Mouse (Mus musculus) neural tube, embryonic 12.5 days (tissue): ENCODE results near the gene Tbkbp1. TPM values are rescaled to one million over a fixed set of nuclear protein-coding genes. Genes with fewer than 3 reads are reported as not detected.
"Not testable (repeated sequence)": the region's sequence is repeated elsewhere in the genome, so short reads cannot be mapped to it uniquely, and the experiment has no call there.

Source experiments
- ATAC-seq: fragments of 200-750 bp; cut with Nextera tagmentation; 2 replicates; pipeline ENCODE4 v1.8.0; 2017; ENCODE audit warnings: low read depth, mild to moderate bottlenecking, moderate TSS enrichment, moderate library complexity; ENCODE audit not compliant: low FRiP score
- H3K27ac ChIP-seq: fragments of 300-500 bp; sonication (generic); 2 replicates; pipeline ENCODE4 v1.5.1; 2016
- H3K27me3 ChIP-seq: fragments of 300-500 bp; sonication (generic); replicated peaks from 2 replicates; pipeline ENCODE4 v1.6.1; 2016; ENCODE audit warnings: mild to moderate bottlenecking
- H3K36me3 ChIP-seq: fragments of 300-500 bp; sonication (generic); 2 replicates; pipeline ENCODE4 v1.6.1; 2016; ENCODE audit warnings: mild to moderate bottlenecking
- H3K4me1 ChIP-seq: fragments of 300-500 bp; sonication (generic); 2 replicates; pipeline ENCODE4 v1.6.1; 2016
- H3K4me2 ChIP-seq: fragments of 300-500 bp; sonication (generic); replicated peaks from 2 replicates; pipeline ENCODE4 v1.6.1; 2016; ENCODE audit warnings: mild to moderate bottlenecking
- H3K4me3 ChIP-seq: fragments of 300-500 bp; sonication (generic); 2 replicates; pipeline ENCODE4 v1.5.1; 2016
- H3K9ac ChIP-seq: fragments of 300-500 bp; sonication (generic); 2 replicates; pipeline ENCODE4 v1.6.1; 2016; ENCODE audit warnings: mild to moderate bottlenecking
- H3K9me3 ChIP-seq: fragments of 300-500 bp; sonication (generic); 2 replicates; pipeline ENCODE4 v1.6.1; 2016; ENCODE audit warnings: mild to moderate bottlenecking
- WGBS: fragments of 180-500 bp; shearing (Covaris S2); methylation state at CpG from one replicate; pipeline ENCODE4 v1.1.7; 2016; 5-methylcytosine and 5-hydroxymethylcytosine counted together
- polyA plus RNA-seq: library from polyadenylated mRNA; unstranded; fragments of >200 nt; fragmentation: Nextera tagmentation; extraction: Ambion mirVana; gene quantifications from 2 replicates; pipeline ENCODE4 v1.2.1, GENCODE M21; 2016

The Tbkbp1 gene
- 9.5 and 10.5 TPM in 2 replicates for polyA plus RNA-seq

DNA sequence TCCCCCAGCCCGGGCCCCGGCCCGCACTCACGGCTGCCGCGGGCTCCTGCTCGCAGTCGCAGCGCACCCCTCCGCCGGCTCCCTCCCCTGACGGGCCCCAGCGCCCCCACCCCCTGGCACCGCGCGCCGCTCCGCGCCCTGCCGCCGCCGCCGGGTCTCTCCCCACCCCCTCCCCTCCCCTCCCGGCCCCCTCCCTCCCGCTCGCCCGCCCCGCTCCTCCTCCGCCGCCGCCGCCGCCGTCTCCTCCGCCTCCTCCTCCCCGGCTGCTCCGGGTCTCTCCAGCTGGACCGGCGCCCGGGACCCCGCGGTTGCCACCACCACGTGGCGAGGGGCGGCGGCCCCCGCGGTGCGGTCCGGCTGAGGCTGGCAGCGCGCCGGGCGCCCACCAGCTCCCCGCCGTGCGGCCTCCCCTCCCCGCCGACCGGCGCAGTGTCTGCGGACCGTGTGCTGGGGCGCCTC, at the start of gene Tbkbp1:
Gene Tbkbp1 (minus strand): TSS at position 153 of the 459 bp plus-strand sequence.
- under 1% methylated on average over 35 of the region's 64 CpGs for WGBS
- ATAC-seq = peak; percentile 11
- Histone ChIP-seq H3K36me3 (peaks cover 27% of the 10 kb centered on the region), H3K9ac (peak within 1 kb of the TSS; percentile 87), H3K9me3 (no peaks in the 10 kb centered on the region), H3K4me2 (peak within 1 kb of the TSS; percentile 86), H3K27me3 (no peaks in the 10 kb centered on the region; the same call in 1 of the 2 replicates), H3K27ac (peak within 1 kb of the TSS; percentile 94), H3K4me3 (peak within 1 kb of the TSS; percentile 83), H3K4me1 (peaks cover 36% of the 10 kb centered on the region)

DNA sequence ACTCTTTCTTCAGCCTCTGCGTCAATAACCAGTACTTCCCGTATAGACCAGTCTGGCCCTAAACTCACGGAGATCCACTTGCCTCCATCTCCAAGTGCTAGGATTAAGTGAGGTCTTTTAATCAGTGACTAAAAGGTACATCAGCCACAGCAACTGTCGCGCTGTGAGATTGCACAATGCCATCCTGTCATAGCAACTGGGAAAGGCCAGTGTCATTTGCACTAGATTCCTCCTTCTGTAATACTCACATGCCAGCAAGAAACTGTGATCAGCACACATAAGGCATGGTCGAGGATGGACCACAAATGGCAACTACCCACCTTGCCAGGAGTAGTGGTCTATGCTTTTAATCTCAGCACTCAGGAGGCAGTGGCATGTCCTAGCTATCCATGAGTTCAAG, 48.2 kb upstream of the Tbkbp1 start:
- H3K9ac ChIP-seq = no peak overlapping the region
- H3K9me3 ChIP-seq = no peaks in the 10 kb centered on the region
- H3K4me3 ChIP-seq = no peak overlapping the region
- H3K27ac ChIP-seq = no peak overlapping the region
- no peak for ATAC-seq
- H3K4me2 ChIP-seq = no peak overlapping the region
- H3K4me1 ChIP-seq = no peaks in the 10 kb centered on the region
- no peaks in the 10 kb centered on the region for H3K27me3 ChIP-seq
- no peaks in the 10 kb centered on the region for H3K36me3 ChIP-seq
- WGBS = 88% methylated on average over 6 of the region's 6 CpGs

DNA sequence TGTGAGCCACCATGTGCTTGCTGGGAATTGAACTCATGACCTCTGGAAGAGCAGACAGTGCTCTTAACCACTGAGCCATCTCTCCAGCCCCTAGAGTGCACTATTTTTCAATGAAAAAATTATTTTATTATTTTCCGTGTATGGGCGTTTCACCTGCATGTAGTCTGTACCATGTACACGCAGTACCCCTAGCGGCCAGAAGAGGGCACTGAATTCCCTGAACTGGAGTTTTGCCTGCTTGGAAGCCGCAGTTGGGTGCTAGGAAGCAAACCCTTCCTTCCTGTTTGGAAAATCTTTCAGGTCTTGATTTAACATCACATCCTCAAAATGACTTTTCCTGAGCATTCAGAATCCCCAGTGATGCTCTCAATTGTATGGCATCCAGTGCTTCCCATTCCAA, 47.3 kb upstream of the Tbkbp1 start:
- no peaks in the 10 kb centered on the region for H3K36me3 ChIP-seq
- 22% methylated on average over 5 of the region's 5 CpGs for WGBS
- no peak overlapping the region for H3K4me2 ChIP-seq
- no peaks in the 10 kb centered on the region for H3K27me3 ChIP-seq
- no peak overlapping the region for H3K4me3 ChIP-seq
- no peaks in the 10 kb centered on the region for H3K9me3 ChIP-seq
- ATAC-seq = no peak
- no peaks in the 10 kb centered on the region for H3K4me1 ChIP-seq
- no peak overlapping the region for H3K27ac ChIP-seq
- no peak overlapping the region for H3K9ac ChIP-seq

DNA sequence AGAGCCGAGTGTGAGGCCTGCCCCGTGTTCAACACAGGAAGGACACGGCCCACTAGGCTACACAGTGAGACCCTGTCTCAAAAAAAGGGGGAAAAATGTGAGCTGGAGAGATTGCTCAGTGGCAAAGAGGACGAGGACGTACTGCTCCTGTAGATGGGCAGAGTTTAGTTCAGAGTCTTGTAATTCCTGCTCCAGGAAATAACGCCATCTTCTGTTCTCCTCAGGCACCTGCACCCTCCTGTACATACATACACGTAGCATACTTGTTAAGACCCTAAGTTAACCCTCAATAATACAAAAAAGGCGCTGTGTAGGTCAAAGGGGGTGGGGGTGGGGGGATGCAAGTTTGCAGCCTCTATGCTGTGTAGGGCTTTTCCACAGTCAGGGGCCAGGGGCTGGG, 45.7 kb upstream of the Tbkbp1 start:
- H3K9me3 ChIP-seq = no peaks in the 10 kb centered on the region
- H3K9ac ChIP-seq = no peak overlapping the region
- ATAC-seq = no peak
- no peak overlapping the region for H3K4me2 ChIP-seq
- no peak overlapping the region for H3K27ac ChIP-seq
- no peaks in the 10 kb centered on the region for H3K36me3 ChIP-seq
- no peaks in the 10 kb centered on the region for H3K4me1 ChIP-seq
- 85% methylated on average over 8 of the region's 8 CpGs for WGBS
- H3K27me3 ChIP-seq = no peaks in the 10 kb centered on the region
- no peak overlapping the region for H3K4me3 ChIP-seq

- no peak overlapping the region for H3K9ac ChIP-seq
- H3K9me3 ChIP-seq = no peaks in the 10 kb centered on the region
- H3K4me2 ChIP-seq = no peak overlapping the region
- WGBS = 64% methylated on average over 12 of the region's 12 CpGs
- no peak overlapping the region for H3K4me3 ChIP-seq
- no peaks in the 10 kb centered on the region for H3K27me3 ChIP-seq
- no peaks in the 10 kb centered on the region for H3K36me3 ChIP-seq
- ATAC-seq = no peak
- no peaks in the 10 kb centered on the region for H3K4me1 ChIP-seq
- no peak overlapping the region for H3K27ac ChIP-seq
Observed at GRCm38 (mm10) chr11:97196541-97196940, 45.2 kb upstream of the Tbkbp1 start.

GRCm38 (mm10) chr11:97192621-97192951, 41.3 kb upstream of the Tbkbp1 start:
- Histone ChIP-seq H3K27ac (no peak overlapping the region), H3K4me2 (no peak overlapping the region), H3K27me3 (no peaks in the 10 kb centered on the region), H3K4me1 (peaks cover 3% of the 10 kb centered on the region), H3K9me3 (no peaks in the 10 kb centered on the region), H3K36me3 (no peaks in the 10 kb centered on the region), H3K9ac (no peak overlapping the region), H3K4me3 (no peak overlapping the region)
- ATAC-seq = no peak

DNA sequence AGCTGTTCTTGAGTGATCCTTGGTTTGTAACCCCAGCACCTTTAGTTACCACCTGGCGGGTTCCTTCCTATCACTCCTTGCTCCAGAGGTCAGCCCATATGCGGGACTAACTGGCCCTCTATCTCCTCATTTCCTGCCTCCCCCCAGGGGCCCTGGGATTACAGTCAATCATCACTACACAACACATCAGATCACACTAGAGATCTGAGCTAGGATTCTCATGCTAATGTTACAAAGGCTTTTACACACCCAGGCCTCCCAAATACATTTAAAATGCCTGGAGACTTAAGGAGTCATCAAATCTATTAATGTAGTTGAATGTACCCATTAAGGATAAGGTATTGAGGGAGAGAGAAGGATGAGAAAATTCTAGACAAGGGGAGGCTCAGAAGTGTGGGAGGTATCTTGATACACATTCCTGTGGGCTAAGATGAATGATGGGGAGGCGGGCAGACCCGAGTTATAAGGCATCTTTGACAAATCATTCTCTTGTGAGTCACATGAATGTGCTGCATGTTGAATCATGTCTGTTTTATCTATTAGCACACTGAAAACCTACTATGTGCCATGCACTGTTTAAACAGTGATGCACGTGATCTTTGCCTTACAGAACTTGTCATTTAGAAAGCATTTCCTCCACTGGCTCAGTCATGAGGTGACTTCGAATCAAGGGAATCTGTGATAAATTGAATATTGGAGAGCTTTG, 40.8 kb upstream of the Tbkbp1 start:
- H3K4me1 ChIP-seq = peaks cover 3% of the 10 kb centered on the region
- no peak for ATAC-seq
- H3K4me2 ChIP-seq = no peak overlapping the region
- H3K36me3 ChIP-seq = no peaks in the 10 kb centered on the region
- WGBS = 85% methylated on average over 6 of the region's 6 CpGs
- H3K9ac ChIP-seq = no peak overlapping the region
- no peak overlapping the region for H3K4me3 ChIP-seq
- H3K27ac ChIP-seq = no peak overlapping the region
- H3K27me3 ChIP-seq = no peaks in the 10 kb centered on the region
- no peaks in the 10 kb centered on the region for H3K9me3 ChIP-seq

GRCm38 (mm10) chr11:97190992-97191391, 39.7 kb upstream of the Tbkbp1 start:
- no peak for ATAC-seq
- H3K36me3 ChIP-seq = no peaks in the 10 kb centered on the region
- WGBS = 91% methylated on average over 6 of the region's 6 CpGs
- no peaks in the 10 kb centered on the region for H3K9me3 ChIP-seq
- H3K9ac ChIP-seq = no peak overlapping the region
- no peaks in the 10 kb centered on the region for H3K27me3 ChIP-seq
- H3K4me1 ChIP-seq = peaks cover 10% of the 10 kb centered on the region
- H3K4me3 ChIP-seq = no peak overlapping the region
- H3K4me2 ChIP-seq = no peak overlapping the region
- no peak overlapping the region for H3K27ac ChIP-seq

DNA sequence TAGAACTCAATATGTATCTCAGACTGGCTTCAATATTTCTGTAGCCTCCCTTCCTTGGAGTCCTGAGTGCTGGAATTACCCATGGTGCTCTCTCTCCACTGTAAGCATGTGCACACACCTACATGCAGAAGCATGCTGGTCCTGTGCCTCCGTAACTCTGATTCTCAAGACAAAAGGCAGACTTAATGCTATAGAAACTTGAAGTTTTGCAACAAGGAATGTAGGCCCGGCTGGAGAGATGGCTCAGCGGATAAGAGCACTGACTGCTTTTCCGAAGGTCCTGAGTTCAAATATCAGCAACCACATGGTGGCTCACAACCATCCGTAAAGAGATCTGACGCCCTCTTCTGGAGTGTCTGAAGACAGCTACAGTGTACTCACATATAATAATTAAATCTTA, 38.4 kb upstream of the Tbkbp1 start:
- Histone ChIP-seq H3K4me1 (peaks cover 11% of the 10 kb centered on the region), H3K4me2 (peak overlapping the region; percentile 81; the same call in 1 of the 2 replicates)
- not testable (repeated sequence) for H3K4me3 ChIP-seq, ATAC-seq, H3K27ac ChIP-seq, H3K27me3 ChIP-seq, H3K9me3 ChIP-seq, H3K9ac ChIP-seq, H3K36me3 ChIP-seq
- 89% methylated on average over 6 of the region's 6 CpGs for WGBS

GRCm38 (mm10) chr11:97189231-97189630, 37.9 kb upstream of the Tbkbp1 start:
- no peaks in the 10 kb centered on the region for H3K9me3 ChIP-seq
- H3K4me2 ChIP-seq = peak overlapping the region; percentile 81
- H3K36me3 ChIP-seq = peaks cover 9% of the 10 kb centered on the region
- H3K4me1 ChIP-seq = peaks cover 11% of the 10 kb centered on the region
- no peak overlapping the region for H3K4me3 ChIP-seq
- no peak for ATAC-seq
- H3K27ac ChIP-seq = no peak overlapping the region
- 0 out of 2 replicates have a peak overlapping the region, but pooled peaks have one; percentile 68 for H3K9ac ChIP-seq
- WGBS = 37% methylated on average over 3 of the region's 3 CpGs
- no peaks in the 10 kb centered on the region for H3K27me3 ChIP-seq

GRCm38 (mm10) chr11:97188643-97188955, 37.3 kb upstream of the Tbkbp1 start:
- Histone ChIP-seq H3K4me2 (peak overlapping the region; percentile 81), H3K9ac (peak overlapping the region; percentile 68), H3K27ac (peak overlapping the region; percentile 89), H3K36me3 (peaks cover 15% of the 10 kb centered on the region), H3K4me3 (peak overlapping the region; percentile 94), H3K9me3 (no peaks in the 10 kb centered on the region), H3K4me1 (peaks cover 11% of the 10 kb centered on the region), H3K27me3 (no peaks in the 10 kb centered on the region)
- under 1% methylated on average over 15 of the region's 15 CpGs for WGBS
- ATAC-seq = no peak

GRCm38 (mm10) chr11:97187764-97188642, 36.7 kb upstream of the Tbkbp1 start, which contains the start of gene Kpnb1:
Gene Kpnb1 (minus strand): TSS chr11:97187881.
- Histone ChIP-seq H3K27me3 (no peaks in the 10 kb centered on the region), H3K36me3 (peaks cover 21% of the 10 kb centered on the region), H3K4me3 (peak within 1 kb of the TSS; percentile 94), H3K4me1 (peaks cover 11% of the 10 kb centered on the region), H3K9me3 (no peaks in the 10 kb centered on the region), H3K4me2 (peak within 1 kb of the TSS; percentile 81), H3K9ac (peak within 1 kb of the TSS; percentile 95), H3K27ac (peak within 1 kb of the TSS; percentile 92)
- whole genome bisulfite sequencing = under 1% methylated on average over 93 of the region's 101 CpGs
- ATAC-seq = peak; percentile 95
